ENCODE assay signal across 8 mouse cellular contexts in the genomic region with DNA sequence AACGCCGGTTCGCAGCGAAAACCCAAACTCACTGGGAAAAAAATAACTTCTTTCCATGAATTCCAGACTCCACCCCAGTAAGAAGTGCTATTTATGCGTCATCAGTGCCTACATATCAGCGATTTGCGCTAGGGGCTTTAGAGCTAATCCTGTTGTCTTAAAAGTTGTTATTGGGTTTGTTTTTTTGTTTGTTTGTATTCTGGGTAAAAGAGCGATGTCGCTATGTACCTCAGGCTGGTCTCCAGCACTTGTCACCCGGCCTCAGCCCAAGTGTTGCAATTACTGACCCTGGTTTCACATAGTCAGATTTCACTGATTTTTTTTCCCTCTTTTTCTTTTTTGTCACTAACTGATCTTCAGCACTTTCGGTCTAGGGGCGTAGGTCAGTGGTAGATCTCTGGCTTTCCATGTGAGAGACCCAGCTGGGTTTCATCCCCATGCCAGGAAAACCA. TPM values are rescaled to one million over a fixed set of nuclear protein-coding genes. Genes with fewer than 3 reads are reported as not detected.
DNase-seq lines count a peak whose midpoint lies in the region; ATAC-seq and TF ChIP-seq lines count a peak whose summit lies in the region.

No protein-coding gene starts in this region.

- H3K9ac ChIP-seq in heart, embryonic 14.5 days (ENCODE audit: low read length): peak overlapping the region; percentile 92
- H3K9ac ChIP-seq in hindbrain, postnatal 0 days (replicated peaks; ENCODE audit: low read length): peak overlapping the region; percentile 52
- H3K9ac ChIP-seq in midbrain, embryonic 11.5 days (ENCODE audit: low read length): peak overlapping the region; percentile 67

- H3K9me3 ChIP-seq in heart, embryonic 14.5 days (ENCODE audit: control insufficient read depth, low read length): no peaks in the 10 kb centered on the region
- H3K9me3 ChIP-seq in hindbrain, postnatal 0 days (ENCODE audit: low read length): no peaks in the 10 kb centered on the region
- no peaks in the 10 kb centered on the region for H3K9me3 ChIP-seq in midbrain, embryonic 11.5 days (ENCODE audit: control insufficient read depth, low read length)

- ATAC-seq in heart, embryonic 14.5 days (ENCODE audit: insufficient number of reproducible peaks, insufficient read depth, low FRiP score, low read depth): no peak
- no peak for ATAC-seq in hindbrain, postnatal 0 days
- no peak for ATAC-seq in midbrain, embryonic 11.5 days (ENCODE audit: low FRiP score)

- DNase-seq in heart, postnatal 4 days: no peak
- no peak for DNase-seq in hindbrain, postnatal 0 days (ENCODE audit: low spot score)
- no peak for DNase-seq in midbrain, embryonic 11.5 days (ENCODE audit: low spot score, missing footprints)
- DNase-seq in right cerebral cortex, postnatal 14 days: no peak
- no peak for DNase-seq in adrenal gland, adult 18-20 months (ENCODE audit: low spot score in 2 of 2)
- no peak for DNase-seq in kidney, adult 18-20 months

- H3K4me2 ChIP-seq in heart, embryonic 14.5 days (ENCODE audit: low read length): peak overlapping the region; percentile 80
- H3K4me2 ChIP-seq in hindbrain, postnatal 0 days (ENCODE audit: low read depth, low read length): peak overlapping the region; percentile 64
- H3K4me2 ChIP-seq in midbrain, embryonic 11.5 days: peak overlapping the region; percentile 88

- H3K36me3 ChIP-seq in heart, embryonic 14.5 days (ENCODE audit: control insufficient read depth, insufficient read depth, low read length): peaks cover 13% of the 10 kb centered on the region; the same call in 1 of the 2 replicates
- no peaks in the 10 kb centered on the region for H3K36me3 ChIP-seq in hindbrain, postnatal 0 days (ENCODE audit: insufficient read depth, low read length)
- no peaks in the 10 kb centered on the region for H3K36me3 ChIP-seq in midbrain, embryonic 11.5 days (ENCODE audit: control insufficient read depth, insufficient read depth, low read length)

- H3K27ac ChIP-seq in heart, embryonic 14.5 days (replicated peaks in 1 of 2; ENCODE audit: control insufficient read depth in 1 of 2, insufficient read depth in 1 of 2, low read depth in 2 of 2, low read length in 2 of 2): peak overlapping the region; percentile 85 to 91
- H3K27ac ChIP-seq in bone marrow, adult 2 months (ENCODE audit: control insufficient read depth, insufficient read depth, low read depth, low read length, poor library complexity): 0 out of 2 replicates have a peak overlapping the region, but pooled peaks have one; percentile 52
- H3K27ac ChIP-seq in hindbrain, postnatal 0 days: peak overlapping the region; percentile 75
- H3K27ac ChIP-seq in midbrain, embryonic 11.5 days (ENCODE audit: low read depth, low read length): no peak overlapping the region

- peak overlapping the region; percentile 74 to 95 for H3K4me3 ChIP-seq in heart, embryonic 14.5 days (ENCODE audit: control insufficient read depth in 1 of 2, insufficient read depth in 1 of 2, low read depth in 1 of 2, low read length in 2 of 2)
- H3K4me3 ChIP-seq in bone marrow, adult 2 months (replicated peaks; ENCODE audit: control insufficient read depth, low read depth, low read length): peak overlapping the region; percentile 66
- H3K4me3 ChIP-seq in hindbrain, postnatal 0 days (ENCODE audit: low read length): peak overlapping the region; percentile 50
- peak overlapping the region; percentile 45 for H3K4me3 ChIP-seq in midbrain, embryonic 11.5 days (ENCODE audit: low read depth, low read length)

- no peak for TF ChIP-seq POLR2A in bone marrow, adult 2 months (IDR thresholded peaks at IDR 0.05; ENCODE audit: borderline replicate concordance, control insufficient read depth, low read depth, low read length)

- 7% methylated on average over 12 of the region's 12 CpGs for WGBS in heart, embryonic 14.5 days
- WGBS in bone marrow, adult 2 months: 4% methylated on average over 12 of the region's 12 CpGs
- 23% methylated on average over 12 of the region's 12 CpGs for WGBS in hindbrain, postnatal 0 days
- WGBS in midbrain, embryonic 11.5 days: 6% methylated on average over 12 of the region's 12 CpGs

- no peak for TF ChIP-seq CTCF in bone marrow, adult 2 months (IDR thresholded peaks at IDR 0.05; ENCODE audit: control insufficient read depth, insufficient read depth, low read length)
- TF ChIP-seq CTCF in hindbrain, postnatal 0 days (IDR thresholded peaks at IDR 0.05; ENCODE audit: low read depth): no peak

- no peaks in the 10 kb centered on the region for H3K27me3 ChIP-seq in heart, embryonic 14.5 days (ENCODE audit: control insufficient read depth, insufficient read depth, low read length)
- no peaks in the 10 kb centered on the region for H3K27me3 ChIP-seq in hindbrain, postnatal 0 days (ENCODE audit: insufficient read depth, low read length)
- H3K27me3 ChIP-seq in midbrain, embryonic 11.5 days (ENCODE audit: control insufficient read depth, insufficient read depth, low read length): peaks cover 3% of the 10 kb centered on the region

- peaks cover 16 to 53% of the 10 kb centered on the region in 2 experiments for H3K4me1 ChIP-seq in heart, embryonic 14.5 days (ENCODE audit: control insufficient read depth in 2 of 2, insufficient read depth in 2 of 2, low read length in 2 of 2)
- H3K4me1 ChIP-seq in bone marrow, adult 2 months (ENCODE audit: control insufficient read depth, insufficient read depth, low read length): no peaks in the 10 kb centered on the region; the same call in 1 of the 2 replicates
- 0 out of 2 replicates have a peak, but pooled peaks cover 3% of the 10 kb centered on the region for H3K4me1 ChIP-seq in hindbrain, postnatal 0 days (ENCODE audit: insufficient read depth, low read length)
- H3K4me1 ChIP-seq in midbrain, embryonic 11.5 days (ENCODE audit: control insufficient read depth, insufficient read depth, low read length): peaks cover 8% of the 10 kb centered on the region

RNA-seq across cellular contexts. Expression of a gene that starts 1.1 kb away (rescaled TPM):
- polyA plus RNA-seq in heart, embryonic 14.5 days (2014; fragmentation: Nextera tagmentation; extraction: Ambion mirVana): 39.1 and 40.5 TPM in 2 replicates
- total RNA-seq in heart, postnatal 4 days (2021): 10 to 100 TPM; 43.4 to 44.3 TPM
- polyA plus RNA-seq in bone marrow, adult 2 months (2011; ENCODE audit: insufficient read depth, insufficient read length, low replicate concordance, missing spikeins): 6.7 and 15.6 TPM in 2 replicates
- total RNA-seq in hindbrain, postnatal 0 days (2014; rRNA removed): 16.4 and 17.5 TPM in 2 replicates
- 14.8 and 16.5 TPM in 2 replicates for polyA plus RNA-seq in hindbrain, postnatal 0 days (2015; fragmentation: Nextera tagmentation; extraction: Ambion mirVana)
- polyA plus RNA-seq in midbrain, embryonic 11.5 days (2014; fragmentation: Nextera tagmentation; extraction: Ambion mirVana): 6.4 and 7.0 TPM in 2 replicates
- 100 to 1,000 TPM; 106 to 113 TPM for total RNA-seq in adrenal gland, adult 18-20 months (2021)

RNA-seq across cellular contexts. Expression of a gene that starts 19.6 kb away (rescaled TPM):
- 320 and 338 TPM in 2 replicates for polyA plus RNA-seq in heart, embryonic 14.5 days (2014; fragmentation: Nextera tagmentation; extraction: Ambion mirVana)
- total RNA-seq in heart, postnatal 4 days (2021): 100 to 1,000 TPM; 198 to 211 TPM
- polyA plus RNA-seq in bone marrow, adult 2 months (2011; ENCODE audit: insufficient read depth, insufficient read length, low replicate concordance, missing spikeins): 7.3 and 28.8 TPM in 2 replicates
- 102 and 113 TPM in 2 replicates for total RNA-seq in hindbrain, postnatal 0 days (2014; rRNA removed)
- polyA plus RNA-seq in hindbrain, postnatal 0 days (2015; fragmentation: Nextera tagmentation; extraction: Ambion mirVana): 143 TPM in 2 replicates
- polyA plus RNA-seq in midbrain, embryonic 11.5 days (2014; fragmentation: Nextera tagmentation; extraction: Ambion mirVana): 83.9 and 84.6 TPM in 2 replicates
- total RNA-seq in adrenal gland, adult 18-20 months (2021): 10 to 100 TPM; 68.2 to 83.0 TPM

RNA-seq across cellular contexts. Expression of a gene that starts 19.8 kb away (rescaled TPM):
- 180 and 187 TPM in 2 replicates for polyA plus RNA-seq in heart, embryonic 14.5 days (2014; fragmentation: Nextera tagmentation; extraction: Ambion mirVana)
- total RNA-seq in heart, postnatal 4 days (2021): 100 to 1,000 TPM; 103 to 105 TPM
- polyA plus RNA-seq in bone marrow, adult 2 months (2011; ENCODE audit: insufficient read depth, insufficient read length, low replicate concordance, missing spikeins): 56.2 and 76.6 TPM in 2 replicates
- total RNA-seq in hindbrain, postnatal 0 days (2014; rRNA removed): 131 and 161 TPM in 2 replicates
- 212 and 219 TPM in 2 replicates for polyA plus RNA-seq in hindbrain, postnatal 0 days (2015; fragmentation: Nextera tagmentation; extraction: Ambion mirVana)
- 175 and 186 TPM in 2 replicates for polyA plus RNA-seq in midbrain, embryonic 11.5 days (2014; fragmentation: Nextera tagmentation; extraction: Ambion mirVana)
- total RNA-seq in adrenal gland, adult 18-20 months (2021): 100 to 1,000 TPM; 158 to 197 TPM

RNA-seq across cellular contexts. Expression of a gene that starts 26.0 kb away (rescaled TPM):
- 0.57 and 0.69 TPM in 2 replicates for polyA plus RNA-seq in heart, embryonic 14.5 days (2014; fragmentation: Nextera tagmentation; extraction: Ambion mirVana)
- total RNA-seq in heart, postnatal 4 days (2021): not detected
- not detected in 2 replicates for polyA plus RNA-seq in bone marrow, adult 2 months (2011; ENCODE audit: insufficient read depth, insufficient read length, low replicate concordance, missing spikeins)
- total RNA-seq in hindbrain, postnatal 0 days (2014; rRNA removed): not detected in 2 replicates
- polyA plus RNA-seq in hindbrain, postnatal 0 days (2015; fragmentation: Nextera tagmentation; extraction: Ambion mirVana): 0.16 TPM in 1 of 2 replicates, not detected in the other
- 0.15 TPM in 1 of 2 replicates, not detected in the other for polyA plus RNA-seq in midbrain, embryonic 11.5 days (2014; fragmentation: Nextera tagmentation; extraction: Ambion mirVana)
- total RNA-seq in adrenal gland, adult 18-20 months (2021): not detected

RNA-seq across cellular contexts. Expression of a gene that starts 57.5 kb away (rescaled TPM):
- 0.34 and 0.55 TPM in 2 replicates for polyA plus RNA-seq in heart, embryonic 14.5 days (2014; fragmentation: Nextera tagmentation; extraction: Ambion mirVana)
- total RNA-seq in heart, postnatal 4 days (2021): under 1 TPM; 0.32 to 0.33 TPM
- not detected in 2 replicates for polyA plus RNA-seq in bone marrow, adult 2 months (2011; ENCODE audit: insufficient read depth, insufficient read length, low replicate concordance, missing spikeins)
- total RNA-seq in hindbrain, postnatal 0 days (2014; rRNA removed): 0.75 and 1.9 TPM in 2 replicates
- 1.8 and 2.6 TPM in 2 replicates for polyA plus RNA-seq in hindbrain, postnatal 0 days (2015; fragmentation: Nextera tagmentation; extraction: Ambion mirVana)
- 0.05 and 0.22 TPM in 2 replicates for polyA plus RNA-seq in midbrain, embryonic 11.5 days (2014; fragmentation: Nextera tagmentation; extraction: Ambion mirVana)
- under 1 TPM; 0.33 to 0.35 TPM for total RNA-seq in adrenal gland, adult 18-20 months (2021)
